Mouse (Mus musculus) left cerebral cortex, adult 6 months (tissue): ENCODE results near the gene Ttc39a. TPM values are rescaled to one million over a fixed set of nuclear protein-coding genes. Genes with fewer than 3 reads are reported as not detected.

Experiments
- long read RNA-seq, 2 experiments: library from polyadenylated mRNA; unstranded; transcript quantifications; one replicate each; pipeline ENCODE4 v2.0.0; 2019 to 2020
- polyA plus RNA-seq: library from polyadenylated mRNA; unstranded; fragments of <200 nt; fragmentation: Nextera tagmentation; gene quantifications from 2 replicates; pipeline ENCODE4 v1.2.3, GENCODE M21; 2021

Ttc39a gene
- 1.4 TPM in 2 replicates for polyA plus RNA-seq
- long read RNA-seq, experiment 1, transcript Ttc39a-201 (18 exons, 2,356 nt): major isoform, 14 of 27 reads
- long read RNA-seq, experiment 1, partial matches to known transcripts: 1 of 27 reads
- long read RNA-seq, experiment 1, other reads (novel, unspliced or antisense): 12 of 27 reads
- long read RNA-seq, experiment 2, partial matches to known transcripts: 0 of 1 reads
- long read RNA-seq, experiment 2, other reads (novel, unspliced or antisense): 1 of 1 reads

DNA sequence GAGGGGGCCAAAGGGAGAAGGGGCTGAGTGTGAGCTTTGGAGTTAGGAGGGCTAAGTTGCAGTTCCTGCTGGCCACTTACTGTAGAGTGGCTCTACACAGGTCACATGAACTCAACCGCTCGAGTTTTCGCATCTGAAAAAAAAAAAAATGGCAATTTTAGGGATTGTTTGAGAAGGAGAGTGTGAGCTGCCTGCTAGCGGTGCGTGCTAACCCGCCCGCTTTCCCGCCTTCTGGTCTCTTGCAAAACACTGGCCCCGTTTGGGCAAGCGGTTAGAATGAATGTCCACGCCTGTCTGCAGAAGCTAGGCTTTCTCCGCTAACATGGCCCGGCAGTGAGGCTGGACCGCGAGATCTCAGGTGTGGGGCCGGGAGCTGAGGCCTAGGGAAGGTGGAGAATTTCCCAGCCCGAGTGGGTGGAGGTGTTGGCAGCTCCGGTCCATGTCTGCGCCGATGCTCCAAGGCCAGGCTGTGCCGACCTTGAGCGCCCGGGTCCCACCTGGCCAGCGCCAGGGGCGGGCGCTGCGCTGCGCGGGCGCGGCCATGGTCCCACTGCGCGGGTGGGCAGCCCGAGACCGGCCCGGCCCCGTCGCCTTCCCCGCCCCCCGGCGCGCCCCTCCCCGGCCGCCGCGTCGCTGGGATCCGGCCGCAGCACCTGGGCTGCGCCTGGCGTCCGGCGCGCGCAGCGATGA, at the start of gene Ttc39a:
Gene Ttc39a (plus strand): TSS at position 138 of the 690 bp plus-strand sequence.

DNA sequence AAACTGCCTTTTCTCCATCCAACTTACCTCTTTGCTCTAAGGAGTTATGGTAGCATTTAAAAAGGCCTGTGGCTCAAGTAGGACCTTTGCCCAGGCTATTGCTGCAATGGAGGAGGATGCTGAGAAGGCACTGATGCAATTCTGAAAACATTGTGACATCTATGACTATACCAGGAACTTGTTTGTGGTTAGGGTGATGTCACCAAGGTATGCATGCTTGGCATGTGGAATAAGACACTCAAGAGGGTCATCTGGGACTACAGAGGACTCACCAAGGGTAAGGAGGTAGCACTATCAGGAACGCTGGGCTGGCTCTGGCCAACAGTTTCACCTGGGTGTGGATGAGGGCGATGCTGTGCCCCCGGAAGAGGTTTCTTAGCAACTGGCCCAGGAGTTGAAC, 78.2 kb downstream of the Ttc39a start, which contains the start of gene Rnf11:
Gene Rnf11 (minus strand): TSS at position 108 of the 400 bp plus-strand sequence.

Other genes starting within 250 kb of the Ttc39a start
- 28.1 and 31.1 TPM in 2 replicates for gene Osbpl9, start 204.4 kb upstream of the Ttc39a start, polyA plus RNA-seq
- gene Calr4, start 172.1 kb upstream of the Ttc39a start, polyA plus RNA-seq: 0.40 and 1.0 TPM in 2 replicates
- 51.3 and 56.3 TPM in 2 replicates for gene Eps15, start 126.4 kb upstream of the Ttc39a start, polyA plus RNA-seq
- 20.2 and 126 TPM in 2 replicates for gene Rnf11, start 78.1 kb downstream of the Ttc39a start, polyA plus RNA-seq
- gene 4930522H14Rik, start 124.7 kb downstream of the Ttc39a start, polyA plus RNA-seq: not detected in 2 replicates